Mouse (Mus musculus) neutrophil, adult 83 days (primary cell): ENCODE measurements around the gene Ces1b. TPM values are rescaled to one million over a fixed set of nuclear protein-coding genes. Genes with fewer than 3 reads are reported as not detected.

Source experiments
- total RNA-seq, 2 experiments: library from RNA; stranded (reverse); gene quantifications; one replicate each; pipeline ENCODE4 v1.2.4; 2023

The Ces1b gene
- total RNA-seq = not detected

GRCm38 (mm10) chr8:93079887-93080286, at the start of gene Ces1b:
Gene Ces1b, minus strand, starts transcription at chr8:93080017.

DNA sequence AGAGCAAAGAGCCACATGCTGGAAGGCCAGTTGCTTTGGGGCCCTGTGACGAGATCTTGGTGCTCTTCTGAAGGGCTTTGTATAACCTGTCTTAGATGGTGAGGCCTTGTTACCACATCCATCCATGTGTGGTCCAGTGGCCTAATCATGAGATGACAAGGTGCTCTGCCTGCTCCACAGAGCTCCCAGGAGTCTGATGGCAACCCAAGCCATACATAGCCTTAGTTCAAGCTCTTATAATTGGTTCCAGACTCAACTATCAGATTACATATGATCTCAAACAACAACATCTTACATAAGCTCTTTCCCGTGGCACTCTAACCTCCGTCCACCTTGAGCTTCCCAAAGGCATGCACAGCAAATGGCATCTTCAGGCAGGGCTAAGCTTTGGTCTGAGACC, 31.7 kb downstream of the Ces1b start, which contains the start of gene Ces1a:
TSS of gene Ces1a (minus strand) at position 101 of the 400 bp plus-strand sequence.

Other genes starting within 250 kb of the Ces1b start
- 100 to 1,000 TPM in 1 of 2 experiments, 10 to 100 TPM in 1; 98.6 to 118 TPM for gene Lpcat2, start 224.7 kb downstream of the Ces1b start, total RNA-seq
- gene Capns2, start 178.6 kb downstream of the Ces1b start, total RNA-seq = 10 to 100 TPM in 1 of 2 experiments, 1 to 10 TPM in 1; 7.3 to 13.7 TPM
- 1 to 10 TPM; 1.1 to 1.3 TPM for gene Slc6a2, start 119.9 kb downstream of the Ces1b start, total RNA-seq
- not detected for gene Ces1a, start 31.8 kb downstream of the Ces1b start, total RNA-seq
- not detected for gene Ces1c, start 51.3 kb upstream of the Ces1b start, total RNA-seq
- 10 to 100 TPM; 12.3 to 13.8 TPM for gene Ces1d, start 117.8 kb upstream of the Ces1b start, total RNA-seq
- gene Ces1e, start 149.6 kb upstream of the Ces1b start, total RNA-seq = not detected
- not detected for gene Ces1f, start 199.7 kb upstream of the Ces1b start, total RNA-seq